Mouse (Mus musculus): ENCODE measurements around the gene Tcf21.

DNA sequence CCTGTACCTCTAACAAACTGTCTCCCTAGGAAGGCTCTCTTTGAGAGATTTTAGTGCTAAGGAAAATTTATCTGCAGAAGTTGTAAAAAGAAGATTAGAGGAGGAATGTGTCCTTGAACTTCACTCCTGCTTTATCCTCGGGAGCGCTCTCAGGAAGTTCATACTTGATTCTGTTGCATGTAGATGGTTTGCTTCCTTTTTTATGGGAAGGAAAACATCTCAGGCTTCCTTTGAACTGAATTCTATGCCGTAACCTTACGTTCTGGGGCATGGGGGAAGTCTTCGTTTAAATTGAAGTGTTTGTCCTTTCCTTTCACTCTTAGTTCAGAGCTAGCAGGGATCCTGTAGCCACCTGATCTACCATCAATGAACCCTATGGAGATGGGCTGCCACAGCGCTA lies 2.9 kb upstream of the Tcf21 start:
- no peak for TF ChIP-seq CTCF (conservative IDR thresholded peaks at IDR 0.05; ENCODE audit: low read length)
- TF ChIP-seq NANOG (IDR thresholded peaks at IDR 0.05; ENCODE audit: borderline replicate concordance, low read length) = no peak
